Mouse (Mus musculus) cerebellum, adult 18-20 months (tissue): ENCODE data around the gene Minos1.
A peak's percentile ranks its signal among the peaks of the same experiment; 100 is the strongest.

Source experiments
- DNase-seq, 2 experiments: peaks; one replicate each; pipeline ENCODE4 v3.0.0; 2021

The Minos1 gene

GRCm38 (mm10) chr4:139057291-139057690 lies 73.6 kb downstream of the Minos1 start:
- no peak for DNase-seq

GRCm38 (mm10) chr4:139055744-139056143 lies 75.2 kb downstream of the Minos1 start:
- no peak for DNase-seq

GRCm38 (mm10) chr4:139055336-139055735 lies 75.6 kb downstream of the Minos1 start:
- peak; percentile 57 to 63 for DNase-seq

GRCm38 (mm10) chr4:139054300-139054923 lies 76.5 kb downstream of the Minos1 start:
- no peak for DNase-seq

- DNase-seq, result no peak
These were observed 77.5 kb downstream of the Minos1 start for GRCm38 (mm10) chr4:139053391-139053790.

GRCm38 (mm10) chr4:139052796-139053195 lies 78.1 kb downstream of the Minos1 start:
- DNase-seq, result no peak
